Mouse (Mus musculus) adipocyte (in vitro differentiated cells): ENCODE results near the gene Hoxd9.

ENCODE experiments used
- DNase-seq: peaks from one replicate; pipeline ENCODE4 v3.0.0-alpha.2; 2016; ENCODE audit warnings: low spot score

The Hoxd9 gene

DNA sequence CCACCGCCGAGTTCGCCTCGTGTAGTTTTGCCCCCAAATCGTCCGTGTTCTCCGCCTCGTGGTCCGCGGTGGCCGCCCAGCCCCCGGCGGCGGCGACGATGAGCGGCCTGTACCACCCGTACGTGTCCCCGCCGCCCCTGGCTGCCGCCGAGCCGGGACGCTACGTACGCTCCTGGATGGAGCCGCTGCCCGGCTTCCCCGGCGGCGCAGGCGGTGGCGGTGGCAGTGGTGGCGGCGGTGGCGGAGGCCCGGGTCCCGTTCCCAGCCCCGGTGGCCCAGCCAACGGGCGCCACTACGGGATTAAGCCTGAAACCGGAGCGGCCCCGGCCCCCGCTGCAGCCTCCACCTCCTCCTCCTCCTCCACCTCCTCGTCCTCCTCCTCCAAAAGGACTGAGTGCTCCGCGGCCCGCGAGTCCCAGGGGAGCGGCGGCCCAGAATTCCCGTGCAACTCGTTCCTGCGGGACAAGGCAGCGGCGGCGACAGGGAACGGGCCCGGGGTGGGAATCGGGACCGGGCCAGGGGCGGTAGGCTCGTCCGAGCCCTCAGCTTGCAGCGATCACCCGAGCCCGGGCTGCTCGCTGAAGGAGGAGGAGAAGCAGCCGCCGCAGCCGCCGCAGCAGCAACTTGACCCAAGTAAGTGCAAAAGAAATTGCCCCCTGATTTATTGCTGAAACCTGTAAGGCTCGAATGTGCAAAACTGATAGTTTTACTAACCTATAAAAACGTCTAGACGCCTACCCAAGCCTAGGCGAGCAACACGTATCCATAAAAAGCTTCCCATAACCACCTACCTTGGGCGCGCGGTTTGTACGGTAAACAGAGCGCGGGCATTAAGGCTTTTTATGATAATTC is 900 bp downstream of the Hoxd9 start:
- DNase-seq, result peak; percentile 56

DNA sequence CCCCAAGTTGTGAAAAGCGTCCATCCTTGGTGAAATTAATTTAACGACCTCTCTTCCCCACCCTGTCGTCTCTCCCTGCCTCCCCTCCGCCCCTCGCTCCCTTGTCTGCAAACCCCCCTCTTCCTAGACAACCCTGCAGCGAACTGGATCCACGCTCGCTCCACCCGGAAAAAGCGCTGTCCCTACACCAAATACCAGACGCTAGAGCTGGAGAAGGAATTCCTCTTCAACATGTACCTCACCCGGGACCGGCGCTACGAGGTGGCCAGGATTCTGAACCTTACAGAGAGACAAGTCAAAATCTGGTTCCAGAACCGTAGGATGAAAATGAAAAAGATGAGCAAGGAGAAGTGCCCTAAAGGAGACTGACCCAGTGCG is 1.5 kb downstream of the Hoxd9 start:
- DNase-seq, result no peak

DNA sequence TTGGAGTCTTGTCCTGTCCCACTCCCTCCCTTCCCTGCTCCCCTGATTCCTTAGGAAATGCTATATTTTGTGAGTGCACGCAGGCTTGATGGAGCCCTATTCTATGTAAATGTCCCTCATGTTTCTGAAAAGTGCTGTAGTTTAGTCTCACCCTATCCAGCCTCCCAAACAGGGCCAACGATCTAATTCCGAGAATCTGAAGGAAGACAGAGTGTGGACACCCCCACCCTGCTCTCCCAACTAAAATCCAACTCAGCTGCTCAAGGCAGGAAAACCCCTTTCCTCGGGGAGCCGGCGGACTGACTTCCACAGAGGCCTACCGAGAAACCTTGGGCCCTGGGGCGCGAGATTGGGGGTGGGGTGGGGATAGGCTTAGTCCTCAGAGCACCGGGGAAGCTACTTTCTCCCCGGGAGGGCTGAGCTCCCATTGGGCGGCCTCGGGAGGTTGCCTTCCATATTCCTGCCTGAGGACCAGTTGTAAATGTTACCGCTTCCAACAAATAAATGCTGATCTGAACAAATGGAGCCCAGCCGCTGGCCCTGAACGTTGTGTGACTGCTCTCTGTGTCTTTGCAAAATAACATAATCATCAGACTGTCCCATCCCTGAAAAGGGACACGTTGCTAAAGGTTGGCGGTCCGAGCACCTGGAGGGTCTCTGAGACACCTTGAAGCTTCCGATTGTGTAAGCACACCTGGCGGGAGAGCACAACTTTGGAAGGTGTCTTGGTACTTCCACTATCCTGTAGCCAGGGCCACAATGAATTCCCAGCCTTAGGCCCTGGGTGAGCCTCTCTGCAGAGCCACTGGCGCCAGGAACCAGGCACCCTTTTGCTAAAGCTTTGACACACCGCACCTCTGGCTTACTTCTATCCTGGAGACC is 2.4 kb downstream of the Hoxd9 start:
- DNase-seq, result no peak

DNA sequence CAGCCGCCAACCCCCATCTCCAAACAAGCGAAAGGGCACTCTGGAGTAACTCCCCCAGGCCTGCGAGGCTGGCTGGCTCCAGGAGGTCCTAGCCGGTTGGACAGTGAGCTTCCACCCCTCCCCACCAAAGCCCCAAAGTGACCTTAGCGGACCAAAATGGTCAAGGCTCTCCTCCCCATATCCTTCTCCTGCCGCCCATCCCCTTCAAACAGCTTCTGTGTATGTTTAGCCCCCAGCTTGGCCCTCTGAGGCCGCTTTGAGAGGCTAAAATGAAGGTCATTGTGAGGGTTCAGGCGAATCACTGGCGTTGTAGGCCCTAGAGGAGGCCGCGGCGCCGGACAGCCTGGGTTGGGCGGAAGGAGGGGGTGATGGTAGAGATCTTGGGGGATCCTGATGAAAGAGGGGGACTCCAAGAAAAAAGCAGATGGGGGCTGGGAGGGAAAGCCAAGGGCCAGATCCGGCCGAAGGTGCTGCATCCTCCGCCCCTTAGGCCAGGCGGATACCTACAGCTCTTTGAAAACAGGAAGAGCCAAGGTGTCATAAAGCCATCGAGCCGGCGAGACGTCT is 3.1 kb downstream of the Hoxd9 start:
- DNase-seq, result no peak

DNA sequence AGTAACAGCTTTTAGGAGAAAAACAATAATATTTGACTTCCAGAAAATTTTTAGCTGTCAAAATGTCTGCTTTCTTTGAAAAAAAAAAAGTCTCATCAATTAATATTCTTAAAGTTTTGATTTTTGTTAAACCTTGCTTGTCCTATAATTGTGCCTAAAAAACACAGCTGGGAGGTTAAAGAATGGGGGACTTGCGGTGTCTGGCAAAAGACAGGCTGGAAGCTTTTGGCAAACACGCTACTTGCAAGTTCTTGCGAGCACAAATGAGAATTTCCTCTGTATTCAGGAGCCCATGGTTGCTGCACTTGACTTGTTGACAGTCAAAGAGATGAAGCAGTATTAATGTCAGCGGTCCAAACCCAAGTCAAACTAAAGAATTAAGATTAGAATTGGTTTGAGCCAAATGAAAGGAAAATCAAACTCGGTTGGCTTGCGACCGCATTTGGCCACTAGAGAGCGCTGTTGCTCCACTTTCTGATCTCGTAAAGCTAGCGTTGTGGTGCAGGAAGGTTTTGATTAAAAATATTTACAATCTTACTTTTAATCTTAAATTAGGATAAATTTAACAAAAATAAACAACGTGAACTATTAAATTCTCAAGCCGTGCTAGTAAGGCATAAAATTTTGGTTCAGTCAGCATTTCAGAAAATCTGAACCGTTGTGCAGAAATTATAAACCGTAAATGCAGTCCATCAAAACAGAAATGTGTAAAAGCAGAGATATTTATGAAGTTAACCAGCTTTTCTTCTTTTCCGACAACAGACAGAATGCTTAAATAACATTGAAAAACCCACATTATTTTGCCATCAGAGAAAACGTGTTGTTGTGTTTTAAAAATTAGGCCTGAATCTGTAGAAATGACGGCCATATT is 4.7 kb downstream of the Hoxd9 start:
- DNase-seq, result peak; percentile 91

DNA sequence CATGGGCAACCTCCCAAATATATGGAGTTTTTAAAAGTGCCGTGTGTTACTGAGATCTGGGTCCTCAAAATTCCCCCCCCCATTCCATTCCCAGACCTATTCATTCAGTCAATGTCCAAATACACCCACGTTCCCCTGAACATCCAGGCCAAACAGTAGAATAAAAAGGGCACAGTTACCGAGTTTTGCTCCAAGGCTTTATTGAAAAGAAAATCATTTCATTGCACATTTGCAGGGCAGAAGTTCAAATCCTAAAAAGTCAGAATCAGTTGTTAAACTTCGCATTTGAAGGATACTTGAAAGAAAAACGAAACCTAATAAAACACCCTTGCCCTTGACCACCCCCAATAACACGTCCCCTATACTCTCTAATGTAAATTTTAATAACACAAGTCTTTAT is 5.3 kb downstream of the Hoxd9 start:
- no peak for DNase-seq

DNA sequence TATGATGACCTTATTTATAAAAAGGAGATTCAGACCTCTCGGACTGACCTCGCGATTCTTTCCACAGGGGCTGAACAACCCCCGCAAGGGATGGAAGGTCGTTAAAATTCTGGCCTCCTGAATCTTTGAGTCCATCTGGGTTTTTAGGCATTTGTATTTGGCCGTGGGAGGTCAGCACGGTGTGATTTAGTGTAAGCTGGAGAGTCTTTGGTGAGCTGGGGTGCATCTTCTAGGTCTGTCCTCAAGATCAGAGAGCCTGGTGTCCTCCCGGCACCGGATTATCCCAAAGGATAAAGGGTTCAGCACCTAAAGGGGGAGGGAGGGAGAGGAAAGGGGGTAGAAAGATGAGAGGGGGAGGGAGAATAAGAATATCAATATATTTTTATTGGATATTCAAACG is 5.8 kb downstream of the Hoxd9 start:
- no peak for DNase-seq

DNA sequence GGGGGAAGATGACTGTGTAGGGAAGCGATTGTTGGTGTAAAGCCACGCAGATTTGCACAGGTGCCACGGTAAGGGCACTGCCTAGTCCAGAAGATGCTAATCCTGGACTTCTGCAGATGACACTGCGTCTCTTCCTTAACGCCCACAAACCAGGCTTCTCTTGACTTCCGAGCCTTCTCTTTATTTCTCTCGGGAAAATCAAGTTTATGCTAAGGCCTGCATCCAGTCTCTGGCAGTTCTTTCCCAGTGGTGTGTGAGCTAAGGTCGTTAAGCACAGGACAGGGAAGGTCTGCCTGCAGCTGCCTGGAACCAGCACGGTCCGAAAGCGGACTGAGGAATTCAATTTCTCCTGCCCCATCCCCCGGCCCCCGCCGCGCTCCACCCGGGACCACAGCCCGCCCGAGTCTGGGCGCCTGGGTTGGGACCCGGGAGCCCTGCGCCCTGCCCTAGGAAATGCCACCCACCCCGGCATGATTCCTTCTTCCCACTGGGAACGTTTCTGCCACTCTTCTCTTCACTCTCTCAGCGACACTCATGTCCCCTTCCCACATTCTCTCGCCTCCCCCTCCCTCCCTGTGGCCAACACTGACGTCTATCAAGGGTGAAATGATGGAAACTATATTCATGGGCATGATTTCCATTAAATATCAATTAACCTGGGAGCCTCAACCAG is 6.3 kb downstream of the Hoxd9 start:
- DNase-seq, result no peak

DNA sequence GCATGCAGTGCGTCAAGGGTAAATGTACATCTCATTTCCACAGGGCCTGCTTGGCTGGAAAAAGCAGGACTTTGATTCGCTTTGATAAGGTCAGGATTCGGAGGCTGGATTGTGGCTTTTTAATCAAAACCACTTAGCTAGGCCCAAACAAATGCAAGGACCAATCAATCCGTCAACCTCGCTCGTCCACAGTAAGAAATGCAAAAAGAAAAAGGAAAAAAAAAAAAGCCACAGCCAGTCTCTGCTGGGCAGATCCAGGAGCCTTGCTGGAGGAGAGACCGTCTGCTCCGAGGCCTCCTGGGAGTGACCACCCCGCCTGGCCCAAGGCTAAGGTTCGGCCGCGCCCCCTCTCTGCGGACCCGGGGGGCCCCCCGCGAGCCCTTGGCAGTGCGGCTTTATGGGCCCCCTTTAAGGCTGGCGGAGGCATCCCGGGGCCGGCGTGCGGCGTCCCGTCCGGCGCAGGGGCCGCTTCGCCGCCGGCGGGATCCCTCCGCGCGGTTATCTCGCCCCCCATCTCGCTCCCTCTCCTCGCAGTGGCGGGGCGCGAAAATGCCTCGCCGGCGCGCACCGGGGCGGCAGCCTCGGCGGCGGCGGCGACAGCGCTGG is 7.0 kb downstream of the Hoxd9 start, which contains the start of gene Hoxd8:
TSS of gene Hoxd8 (plus strand) at position 223 of the 606 bp plus-strand sequence.
- peak; percentile 77 for DNase-seq

DNA sequence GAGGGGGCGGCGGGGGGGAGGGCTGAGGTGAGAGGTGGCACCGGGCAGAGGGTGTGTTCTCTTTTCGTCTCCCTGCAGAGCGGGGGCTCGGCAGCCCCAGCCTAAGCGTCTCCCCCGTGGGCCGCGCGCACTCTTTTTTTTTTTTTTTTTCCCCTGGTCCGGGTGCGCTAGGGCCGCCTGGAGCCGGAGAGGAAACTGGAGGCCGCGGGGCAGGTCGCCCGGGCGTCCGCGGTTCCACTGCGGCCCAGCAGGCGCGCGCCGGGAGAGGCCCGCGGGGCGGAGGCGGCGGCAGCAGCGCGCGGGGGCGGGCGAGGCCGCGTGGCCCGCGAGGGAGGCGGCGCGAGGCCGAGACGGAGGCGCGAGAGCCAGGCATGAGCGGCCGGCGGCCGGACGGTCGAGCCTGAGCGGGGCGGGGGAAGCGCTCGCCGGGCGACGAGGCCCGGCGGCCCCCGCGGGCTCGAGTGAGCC is 7.5 kb downstream of the Hoxd9 start:
- DNase-seq, result no peak

DNA sequence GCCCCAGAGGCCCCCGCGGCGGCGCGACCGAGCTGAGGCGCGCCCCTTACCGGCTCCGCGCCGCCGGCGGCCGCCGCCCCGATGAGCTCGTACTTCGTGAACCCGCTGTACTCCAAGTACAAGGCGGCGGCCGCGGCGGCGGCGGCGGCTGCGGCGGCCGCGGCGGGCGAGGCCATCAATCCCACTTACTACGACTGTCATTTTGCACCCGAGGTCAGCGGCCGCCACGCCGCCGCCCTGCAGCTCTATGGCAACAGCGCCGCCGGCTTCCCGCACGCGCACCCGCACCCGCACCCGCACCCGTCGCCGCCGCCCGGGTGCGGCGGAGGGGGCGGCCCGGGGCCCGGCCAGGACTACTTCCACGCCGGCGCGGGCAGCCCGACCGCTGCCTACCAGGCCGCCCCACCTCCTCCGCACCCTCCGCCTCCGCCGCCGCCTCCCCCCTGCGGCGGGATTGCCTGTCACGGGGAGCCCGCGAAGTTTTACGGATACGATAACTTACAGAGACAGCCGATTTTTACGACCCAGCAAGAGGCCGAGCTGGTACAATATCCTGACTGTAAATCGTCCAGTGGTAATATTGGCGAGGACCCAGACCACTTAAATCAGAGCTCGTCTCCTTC is 8.1 kb downstream of the Hoxd9 start:
- DNase-seq, result peak; percentile 77

DNA sequence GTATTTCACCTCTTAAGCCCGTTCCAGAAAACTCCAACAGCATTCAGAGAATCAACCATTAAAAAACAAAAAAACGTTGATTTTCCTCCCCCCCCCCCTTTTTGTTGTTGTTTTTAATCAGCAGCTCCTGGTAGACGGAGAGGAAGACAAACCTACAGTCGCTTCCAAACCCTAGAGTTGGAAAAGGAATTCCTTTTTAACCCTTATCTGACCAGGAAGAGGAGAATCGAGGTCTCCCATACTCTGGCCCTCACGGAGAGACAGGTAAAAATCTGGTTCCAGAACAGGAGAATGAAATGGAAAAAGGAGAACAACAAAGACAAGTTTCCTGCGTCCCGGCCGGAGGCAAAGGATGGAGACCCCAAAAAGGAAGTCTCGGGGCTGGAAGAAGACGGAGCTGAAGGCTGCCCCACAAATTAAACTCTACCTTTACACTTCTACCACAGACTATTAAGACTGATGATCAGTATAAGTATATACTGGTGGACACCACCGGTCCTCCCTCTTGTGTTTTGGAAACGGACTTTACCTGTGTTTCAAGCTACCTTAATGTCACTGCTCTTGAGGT is 8.9 kb downstream of the Hoxd9 start:
- peak; percentile 36 for DNase-seq

DNA sequence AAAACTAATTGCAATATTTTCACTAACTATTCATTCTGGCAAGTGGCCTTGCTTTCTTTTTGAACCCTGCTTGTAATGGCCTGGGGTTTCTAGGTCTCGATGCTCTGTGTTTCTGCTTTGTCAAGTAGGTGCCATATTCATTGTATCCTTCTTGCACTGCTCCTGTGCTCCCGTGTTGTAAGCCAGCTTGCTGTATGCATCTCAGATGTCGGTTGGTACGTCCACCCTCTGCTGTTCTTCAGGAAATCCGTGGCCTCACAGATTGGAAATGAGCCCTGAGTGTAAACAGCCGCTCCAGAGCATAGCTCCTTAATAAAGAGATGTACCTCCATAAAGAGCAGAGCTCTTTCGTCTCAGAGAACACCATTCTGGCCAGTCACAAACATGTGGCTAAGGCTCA is 10.1 kb downstream of the Hoxd9 start:
- peak; percentile 43 for DNase-seq

DNA sequence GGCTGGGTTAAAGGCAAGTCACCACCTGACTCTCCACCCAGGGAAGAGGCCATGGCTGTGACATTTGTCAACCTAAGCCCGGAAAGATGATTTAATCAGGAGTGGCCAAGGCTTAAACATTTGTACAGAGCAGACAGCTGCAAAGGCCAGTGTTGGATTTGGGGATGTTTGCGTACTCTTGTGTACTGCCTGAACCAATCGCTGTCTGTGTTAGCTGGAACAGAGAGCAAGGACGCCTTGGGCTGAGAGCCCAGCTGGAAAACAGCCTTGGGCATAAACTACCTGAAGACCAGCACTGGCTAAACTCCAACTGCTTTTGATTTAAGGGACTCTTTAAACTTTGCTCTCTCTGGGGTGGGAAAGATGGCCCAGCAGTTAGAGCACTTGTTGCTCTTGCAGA is 11.1 kb downstream of the Hoxd9 start:
- DNase-seq, result peak; percentile 89

DNA sequence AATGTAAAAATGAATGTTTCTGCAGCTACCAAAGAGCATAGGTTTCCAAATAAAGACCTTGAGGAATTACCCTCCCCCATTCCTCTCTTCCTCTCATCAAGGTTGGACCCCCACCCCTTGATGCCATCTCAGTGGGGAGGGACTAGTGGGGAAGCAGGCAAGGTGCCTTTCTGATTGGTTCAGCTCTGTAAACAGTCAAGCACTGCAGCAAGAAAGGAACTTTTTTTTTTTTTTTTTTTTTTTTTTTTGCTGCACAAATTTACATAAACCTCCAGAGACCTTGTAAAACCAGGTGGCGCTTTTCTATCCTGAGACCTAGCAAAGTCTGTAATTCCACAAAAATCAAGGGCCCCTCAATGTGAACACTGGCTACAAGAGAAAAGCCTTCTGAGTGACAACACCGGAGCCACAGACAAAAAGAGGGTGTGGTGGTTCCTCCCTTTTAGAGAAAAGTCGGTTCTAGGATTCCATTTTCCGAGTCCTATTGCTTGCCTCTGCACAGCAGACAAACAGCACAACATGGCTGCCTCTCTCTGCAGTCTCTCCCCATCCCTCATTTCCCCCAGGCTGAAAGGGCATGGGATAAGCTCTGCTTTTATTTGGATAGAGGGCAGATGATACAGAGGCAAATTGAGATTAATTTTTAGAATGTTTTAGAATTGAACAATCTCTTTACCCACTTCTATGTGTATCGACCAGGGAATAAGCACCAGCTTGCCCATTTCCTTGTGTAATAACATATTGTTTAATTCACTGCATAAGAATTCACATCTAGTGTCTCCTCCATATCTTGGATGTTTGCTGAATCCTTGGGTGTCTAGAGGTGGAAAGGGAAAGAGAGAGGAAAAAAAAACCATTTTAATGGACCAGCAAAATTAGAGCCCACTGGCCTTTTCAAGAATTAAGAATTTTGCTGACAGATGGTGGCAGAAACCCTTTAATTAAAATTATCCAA is 12.2 kb downstream of the Hoxd9 start:
- DNase-seq, result peak; percentile 53

DNA sequence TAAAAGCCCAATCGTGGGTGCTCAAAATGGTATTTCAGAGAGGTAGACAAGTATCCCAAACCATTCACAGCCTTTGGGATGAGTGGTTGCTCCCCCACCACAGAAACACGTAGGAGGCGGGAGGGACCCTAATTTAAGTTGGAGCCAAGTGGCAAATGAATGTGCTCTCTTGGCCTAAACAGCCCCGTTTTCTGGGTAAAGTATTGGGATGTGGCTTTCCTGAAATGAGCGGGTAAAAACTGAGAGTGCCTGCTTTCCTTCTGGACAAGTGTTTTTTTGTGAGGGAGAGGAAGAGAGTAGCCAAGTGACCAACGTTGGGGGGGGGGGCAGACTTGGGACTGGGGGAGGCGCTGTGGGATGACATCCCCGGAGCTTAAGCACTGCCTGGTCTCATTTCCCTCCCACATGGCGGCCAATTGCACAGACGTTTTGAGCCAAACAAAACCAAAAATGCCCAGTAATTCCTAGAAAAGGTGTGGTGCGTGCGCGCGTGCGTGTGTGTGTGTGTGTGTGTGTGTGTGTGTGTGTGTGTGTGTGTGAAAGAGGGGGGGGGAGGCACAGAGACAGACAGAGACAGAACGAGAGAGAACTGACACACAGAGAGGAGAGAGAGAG is 13.5 kb downstream of the Hoxd9 start:
- peak; percentile 83 for DNase-seq

DNA sequence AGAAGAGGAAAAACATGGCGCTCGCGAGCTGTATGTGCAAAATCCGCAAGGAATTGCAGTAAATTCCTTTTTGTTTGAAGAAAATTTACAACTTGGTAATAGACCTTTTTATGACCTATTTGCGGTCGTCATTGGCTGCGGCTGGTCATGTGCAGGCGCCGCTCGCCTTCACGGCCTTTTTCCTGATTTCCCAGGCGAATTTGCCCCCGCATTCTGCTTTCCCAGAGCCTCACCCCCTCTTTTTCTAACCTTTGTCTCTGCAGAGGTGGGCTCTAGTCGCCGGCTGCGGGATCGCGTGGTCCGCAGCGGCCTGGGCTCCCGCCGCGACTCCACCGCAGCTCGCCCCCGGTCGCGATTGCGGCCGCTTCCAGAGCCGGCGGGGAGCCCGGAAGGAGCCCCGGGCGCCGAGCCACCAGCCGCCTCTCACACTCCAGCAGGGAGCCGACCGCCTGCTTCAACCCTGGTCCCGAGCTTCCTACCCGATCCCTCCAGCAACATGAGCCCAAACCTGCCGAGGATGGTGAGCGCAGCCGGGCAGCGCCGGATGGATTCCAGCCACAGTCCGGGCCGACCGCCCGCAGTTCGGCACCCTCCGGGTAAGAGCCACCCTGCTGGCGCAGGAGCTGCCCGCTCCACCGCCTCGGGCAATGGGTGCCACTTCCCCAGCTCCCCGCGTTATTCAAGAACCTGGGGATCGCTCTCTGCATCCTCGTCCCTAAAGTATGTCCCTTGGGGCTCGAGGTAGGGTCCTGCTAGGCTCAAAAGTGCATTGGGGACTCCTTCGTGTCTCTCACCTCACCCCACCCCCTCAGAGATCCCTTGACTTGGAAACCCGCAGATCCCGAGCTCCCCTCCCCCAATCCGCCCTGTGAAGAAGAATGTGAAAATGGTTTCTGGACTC is 14.4 kb downstream of the Hoxd9 start, which contains the start of the genes Hoxd3 and Hoxd4:
TSS of gene Hoxd3 (plus strand) at position 207 of the 901 bp plus-strand sequence.
TSS of gene Hoxd4 (plus strand) at position 209 of the 901 bp plus-strand sequence.
- peak; percentile 89 for DNase-seq
